Mouse (Mus musculus) olfactory bulb, adult 2 months (tissue): ENCODE results near the gene Rhog.

Source experiments
- CTCF ChIP-seq: fragments of 200-500 bp; IDR thresholded peaks from 2 replicates; pipeline ENCODE4 v1.5.1; 2012; ENCODE audit warnings: low read depth, mild to moderate bottlenecking, low read length, moderate library complexity; ENCODE audit not compliant: insufficient read depth
- POLR2A ChIP-seq: fragments of 200-500 bp; IDR thresholded peaks from 2 replicates; pipeline ENCODE4 v1.6.1; 2012; ENCODE audit warnings: mild to moderate bottlenecking, low read depth, low read length, moderate library complexity; ENCODE audit not compliant: insufficient read depth

- TF ChIP-seq POLR2A: no peak
- TF ChIP-seq CTCF: no peak
These were observed 51.5 kb downstream of the Rhog start for GRCm38 (mm10) chr7:102204296-102204857.
